Mouse (Mus musculus) heart, postnatal 25 days (tissue): Measurements from ENCODE around the gene Agap1. TPM values are rescaled to one million over a fixed set of nuclear protein-coding genes. Genes with fewer than 3 reads are reported as not detected.

Experiments used
- DNase-seq: peaks from one replicate; pipeline ENCODE4 v3.0.0; 2022; ENCODE audit warnings: low spot score
- intact Hi-C: fragments of 180-260 bp; cut with DNase I; formaldehyde crosslinking; loops from one replicate; pipeline ENCODE4 v1.15.1; 2025
- total RNA-seq, 2 experiments: library from RNA; stranded (reverse); gene quantifications; 2 replicates each; pipeline ENCODE4 v1.2.3; 2021

The Agap1 gene
- total RNA-seq, 2 experiments from 2014 or later = 62.8 to 65.5 TPM

DNA sequence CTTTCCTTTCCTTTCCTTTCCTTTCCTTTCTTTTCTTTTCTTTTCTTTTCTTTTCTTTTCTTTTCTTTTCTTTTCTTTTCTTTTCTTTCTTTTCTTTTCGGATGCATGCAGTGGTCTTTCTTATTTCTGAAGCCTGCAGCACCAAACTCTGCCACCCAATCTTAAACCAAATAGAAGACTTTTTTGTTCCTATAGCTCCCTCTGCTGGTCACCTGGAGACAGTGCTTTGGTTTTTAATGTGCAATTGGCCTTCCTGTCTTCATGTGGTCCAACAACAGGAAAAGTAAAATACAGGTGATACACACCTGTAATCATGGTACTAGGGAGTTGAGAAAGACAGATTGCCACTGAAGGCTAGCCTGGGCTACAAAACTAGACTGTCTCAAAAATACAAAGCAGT, 177.1 kb downstream of the Agap1 start:
- intact Hi-C loops = loop anchor here (1.0 to 5.0 kb wide), 5 partner anchors 25 to 396 kb away; no protein-coding TSS in a partner anchor
- no peak for DNase-seq

GRCm38 (mm10) chr1:89634055-89634454, 179.4 kb downstream of the Agap1 start:
- DNase-seq = no peak
- intact Hi-C loops = loop anchor here (5.0 kb wide), 2 partner anchors 292 to 312 kb away; no protein-coding TSS in a partner anchor

- intact Hi-C loops = no loop called here
Measured at GRCm38 (mm10) chr1:89635131-89635530, 180.5 kb downstream of the Agap1 start.

DNA sequence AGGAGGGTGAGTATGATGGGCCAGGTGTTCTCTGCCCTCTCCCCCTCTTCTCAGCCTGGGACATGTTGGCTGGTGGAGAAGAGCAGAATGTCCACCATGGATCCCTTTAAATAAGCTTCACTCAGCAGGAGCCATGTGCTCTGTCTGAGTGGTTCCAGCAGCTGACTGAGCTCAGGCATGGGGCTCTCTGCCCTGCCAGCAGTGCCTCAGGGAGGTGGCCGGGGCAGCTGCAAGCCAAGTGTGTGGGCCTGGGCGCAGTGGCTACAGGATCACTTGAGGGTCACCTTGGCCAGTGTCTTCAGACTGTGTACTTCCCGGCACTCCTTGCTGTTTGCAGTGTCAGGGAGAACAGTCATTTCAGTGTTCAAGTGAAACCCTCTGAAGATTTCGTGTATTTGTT, 183.1 kb downstream of the Agap1 start:
- no peak for DNase-seq
- intact Hi-C loops = no loop called here

More at GRCm38 (mm10) chr1:89635131-89635530, 180.5 kb downstream of the Agap1 start:
- DNase-seq = no peak

DNA sequence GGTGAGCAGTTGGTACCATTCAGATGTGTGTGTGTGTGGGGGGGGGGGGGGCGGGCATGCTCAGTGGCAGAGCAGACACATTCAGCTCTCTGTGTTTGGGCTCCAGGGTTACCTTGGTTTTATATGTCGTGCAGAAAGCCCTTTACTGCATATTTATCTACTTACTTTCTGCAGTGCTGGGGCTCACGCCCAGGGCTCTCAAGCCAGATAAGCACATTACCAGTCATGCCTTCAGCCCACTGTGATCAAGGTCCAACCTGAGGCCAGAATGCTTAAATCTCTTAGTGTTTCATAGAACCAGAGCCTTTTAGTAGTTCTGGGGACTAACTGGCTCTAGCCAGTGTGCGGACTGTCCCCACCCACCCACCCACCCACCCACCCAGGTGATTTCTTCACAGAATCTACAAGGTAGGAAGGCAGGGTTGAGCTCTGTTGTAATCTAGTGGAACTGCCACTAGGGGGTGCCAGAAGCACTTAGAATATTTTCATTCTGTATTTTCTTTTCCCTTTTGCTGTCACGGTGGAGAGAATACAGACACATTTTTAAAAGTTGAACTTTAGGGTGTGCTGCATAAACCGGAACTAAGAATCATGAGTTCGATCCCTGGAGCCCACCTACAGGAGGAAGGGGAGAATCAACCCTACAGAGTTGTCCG, 189.0 kb downstream of the Agap1 start:
- intact Hi-C loops = loop anchor here (10.0 kb wide), 1 partner anchor 951 kb away; no protein-coding TSS in a partner anchor
- no peak for DNase-seq

GRCm38 (mm10) chr1:89644120-89644519, 189.5 kb downstream of the Agap1 start:
- DNase-seq = peak; percentile 61
- intact Hi-C loops = loop anchor here (10.0 kb wide), 1 partner anchor 951 kb away; no protein-coding TSS in a partner anchor

DNA sequence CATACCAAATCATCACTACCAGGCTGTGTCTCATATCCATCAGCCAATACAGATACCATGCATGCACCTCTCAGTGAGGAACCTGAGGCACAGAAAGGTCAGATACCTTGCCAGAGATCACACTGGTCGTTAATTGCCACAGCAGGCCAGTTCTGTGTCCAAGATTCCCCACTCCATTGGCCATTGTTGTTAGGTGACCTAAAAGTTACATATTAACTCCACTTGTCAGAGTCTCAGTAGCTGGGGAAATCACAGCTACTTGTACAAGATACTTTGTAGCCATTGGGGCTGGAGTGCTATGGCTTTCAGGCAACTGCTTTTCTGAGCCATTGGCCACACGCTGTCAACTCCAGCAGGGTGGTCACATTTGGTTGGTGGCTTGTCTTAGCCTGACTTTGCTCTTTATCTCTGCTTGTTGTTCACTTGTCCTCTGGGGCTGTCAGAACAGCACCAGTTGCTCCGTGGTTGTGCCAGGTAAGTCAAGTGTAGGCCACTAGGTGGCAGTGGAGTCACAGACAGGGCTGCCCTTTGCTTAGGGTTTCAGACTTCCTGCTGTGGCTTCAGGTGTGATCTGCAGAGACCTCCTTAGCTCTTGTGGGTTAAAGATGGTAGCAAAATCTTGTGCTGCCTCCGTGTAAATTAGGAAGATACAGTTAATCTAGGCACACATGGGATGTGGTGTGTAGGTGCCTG, 191.9 kb downstream of the Agap1 start:
- intact Hi-C loops = loop anchor here (1.0 to 10.0 kb wide), 3 partner anchors 216 to 948 kb away; no protein-coding TSS in a partner anchor
- DNase-seq = peak; percentile 37

GRCm38 (mm10) chr1:89647505-89647904, 192.9 kb downstream of the Agap1 start:
- DNase-seq = no peak
- intact Hi-C loops = loop anchor here (5.0 to 10.0 kb wide), 2 partner anchors 215 to 947 kb away; no protein-coding TSS in a partner anchor

GRCm38 (mm10) chr1:89650557-89650956, 196.0 kb downstream of the Agap1 start:
- DNase-seq = no peak
- intact Hi-C loops = loop anchor here (5.0 kb wide), 1 partner anchor 102 kb away; no protein-coding TSS in a partner anchor

DNA sequence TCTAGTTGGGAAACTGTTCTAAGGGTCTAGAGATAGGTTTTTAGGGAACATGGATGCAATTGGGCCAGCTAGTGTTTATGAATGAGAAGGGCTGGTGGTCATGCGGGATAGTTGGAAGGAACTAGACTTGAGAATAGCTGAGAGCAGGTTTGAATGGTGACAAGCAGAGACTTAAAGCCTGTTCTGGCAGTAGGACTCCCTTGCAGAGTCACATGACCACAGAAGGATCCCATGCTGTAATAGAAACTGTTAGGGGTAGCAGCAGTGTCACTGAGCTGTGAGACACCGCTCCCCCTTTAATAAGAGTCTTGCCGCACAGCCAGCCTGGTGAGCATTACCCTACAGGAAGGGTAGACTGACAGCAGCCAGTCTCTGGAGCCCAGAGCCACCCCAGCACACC, 201.6 kb downstream of the Agap1 start:
- DNase-seq = no peak
- intact Hi-C loops = no loop called here

DNA sequence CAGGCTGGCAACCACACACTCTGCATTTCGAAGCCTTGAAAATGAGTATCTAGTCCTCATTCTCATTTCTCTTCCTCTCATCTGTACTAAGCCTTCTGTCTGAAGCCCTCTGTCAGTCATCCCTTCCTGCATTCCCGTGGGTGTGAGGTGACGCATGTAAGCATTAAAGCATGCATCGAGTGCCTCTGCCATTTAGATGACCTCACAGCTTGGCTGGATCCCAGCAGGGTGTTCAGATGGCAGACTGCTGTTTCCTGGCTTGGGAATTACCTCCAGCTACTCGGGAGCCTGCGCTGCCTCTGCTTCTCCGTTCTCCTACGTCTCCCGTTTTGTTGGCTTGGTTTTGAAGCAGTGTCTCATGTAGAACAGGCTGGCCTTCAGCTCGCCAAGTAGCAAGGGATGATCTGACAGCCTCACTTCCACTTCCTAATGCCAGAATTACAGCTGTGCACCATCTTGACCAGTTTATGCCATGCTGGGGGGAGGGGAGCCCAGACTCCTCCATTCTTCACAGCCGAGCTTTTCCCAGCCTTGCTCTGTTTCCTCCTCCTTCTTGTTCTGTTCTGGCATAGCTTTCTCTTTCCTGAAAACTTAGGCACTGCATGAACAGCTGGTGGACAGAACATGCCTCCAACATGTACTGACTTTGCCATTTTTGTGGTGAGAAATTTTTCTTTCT, 202.2 kb downstream of the Agap1 start:
- intact Hi-C loops = no loop called here
- DNase-seq = no peak

DNA sequence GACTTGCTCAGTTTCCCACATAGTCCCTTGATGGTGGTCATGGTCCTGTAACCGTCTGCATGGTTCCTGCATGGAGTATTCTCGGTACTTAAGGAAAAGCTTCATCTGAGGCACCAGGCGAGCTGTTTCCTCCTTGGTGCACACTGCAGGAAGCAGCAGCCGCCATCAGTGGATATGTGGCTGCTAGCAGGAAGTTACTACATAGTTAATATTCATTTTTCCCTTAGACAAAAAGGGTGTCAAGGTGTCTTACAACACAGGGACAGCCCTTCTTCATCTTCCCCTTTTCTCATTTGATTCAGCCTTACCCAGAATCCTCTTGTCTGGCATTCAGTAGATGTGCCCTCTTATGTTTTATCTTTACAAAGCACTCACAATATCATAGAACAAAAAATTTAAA, 206.2 kb downstream of the Agap1 start:
- no peak for DNase-seq
- intact Hi-C loops = no loop called here

- intact Hi-C loops = loop anchor here (5.0 kb wide), 1 partner anchor 276 kb away; no protein-coding TSS in a partner anchor
Measured at GRCm38 (mm10) chr1:89666154-89666553, 211.5 kb downstream of the Agap1 start.

DNA sequence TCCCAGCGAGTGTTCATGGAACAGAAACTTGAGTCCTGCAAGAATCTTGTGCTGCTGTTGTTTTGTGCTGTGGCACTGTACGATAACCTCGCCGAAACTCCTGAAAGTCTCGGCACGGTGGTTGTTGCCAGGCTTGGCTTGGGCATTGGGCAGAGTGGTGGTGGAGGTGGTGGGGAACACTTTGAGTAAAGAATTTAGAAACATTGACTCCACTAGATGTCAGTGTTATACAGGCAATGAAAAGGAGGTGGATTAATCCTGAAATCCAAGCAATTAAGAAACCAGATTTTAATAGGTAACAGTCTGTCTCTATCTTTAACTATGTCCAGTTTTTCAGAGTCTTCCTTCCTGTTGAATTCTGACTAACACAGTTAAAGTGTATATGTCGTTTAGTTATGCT, 212.8 kb downstream of the Agap1 start:
- intact Hi-C loops = loop anchor here (5.0 kb wide), 1 partner anchor 275 kb away; no protein-coding TSS in a partner anchor
- DNase-seq = no peak

More at GRCm38 (mm10) chr1:89666154-89666553, 211.5 kb downstream of the Agap1 start:
- no peak for DNase-seq

DNA sequence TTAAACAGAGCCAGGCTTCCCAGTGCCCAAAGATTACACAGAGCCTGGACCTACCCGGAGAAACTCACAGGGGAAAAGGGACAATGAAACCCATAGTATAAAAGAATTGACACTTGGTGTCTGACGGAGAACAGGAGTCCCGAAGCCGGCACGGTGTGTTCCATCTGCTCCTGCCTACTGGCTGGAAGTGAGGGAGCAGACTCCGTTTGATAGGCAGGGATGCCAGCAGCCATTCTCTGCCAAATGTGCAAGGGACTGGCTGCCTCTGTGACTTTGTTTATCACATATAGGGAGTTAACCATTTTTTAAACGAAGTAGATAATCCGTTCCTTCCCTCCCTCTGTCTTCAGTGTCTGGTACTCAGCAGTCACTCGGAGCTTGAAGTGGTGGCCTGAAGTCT, 214.0 kb downstream of the Agap1 start:
- no peak for DNase-seq
- intact Hi-C loops = loop anchor here (5.0 kb wide), 1 partner anchor 274 kb away; no protein-coding TSS in a partner anchor

GRCm38 (mm10) chr1:89671110-89671787, 216.6 kb downstream of the Agap1 start:
- intact Hi-C loops = no loop called here
- no peak for DNase-seq

DNA sequence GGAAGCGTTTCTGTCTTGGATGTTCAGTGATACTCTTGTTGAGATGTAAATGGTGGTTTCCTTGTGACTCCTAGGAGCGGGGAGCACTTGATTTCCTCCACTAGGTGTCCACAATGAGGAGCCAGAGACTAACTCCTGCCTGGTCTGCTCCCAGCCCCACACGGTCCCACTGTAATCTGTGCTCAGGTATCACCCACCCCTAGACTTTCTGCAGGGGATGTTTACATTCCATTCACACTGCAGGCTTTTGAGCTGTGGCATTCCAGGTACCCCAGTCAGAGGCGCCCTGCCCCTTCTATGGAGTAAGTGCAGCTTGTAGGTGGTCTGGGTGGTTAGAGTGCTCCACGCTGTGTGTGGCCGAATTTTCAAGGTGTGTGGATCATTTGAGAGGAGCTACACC, 218.5 kb downstream of the Agap1 start:
- DNase-seq = no peak
- intact Hi-C loops = no loop called here

GRCm38 (mm10) chr1:89673686-89674085, 219.1 kb downstream of the Agap1 start:
- intact Hi-C loops = no loop called here

DNA sequence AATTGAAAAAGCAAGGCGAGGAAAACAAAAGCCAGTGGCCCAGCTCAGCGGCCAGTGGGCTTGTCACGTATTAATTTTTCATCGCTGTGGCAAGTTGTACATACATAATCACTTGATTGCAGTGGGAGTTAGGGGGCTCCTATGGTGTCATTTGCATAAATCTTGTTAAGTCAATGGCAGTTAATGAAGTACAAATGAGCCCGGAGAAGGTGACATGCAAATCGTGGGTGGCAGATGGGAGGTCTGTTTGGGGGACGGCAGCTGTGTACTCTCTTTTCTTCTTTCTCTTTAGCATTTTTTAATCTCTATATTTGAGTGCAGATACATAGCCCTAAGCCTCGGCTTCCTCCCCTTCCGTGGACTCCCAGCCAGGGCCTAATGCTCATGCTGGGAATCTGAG, 220.1 kb downstream of the Agap1 start:
- no peak for DNase-seq
- intact Hi-C loops = no loop called here

More at GRCm38 (mm10) chr1:89673686-89674085, 219.1 kb downstream of the Agap1 start:
- DNase-seq = no peak

DNA sequence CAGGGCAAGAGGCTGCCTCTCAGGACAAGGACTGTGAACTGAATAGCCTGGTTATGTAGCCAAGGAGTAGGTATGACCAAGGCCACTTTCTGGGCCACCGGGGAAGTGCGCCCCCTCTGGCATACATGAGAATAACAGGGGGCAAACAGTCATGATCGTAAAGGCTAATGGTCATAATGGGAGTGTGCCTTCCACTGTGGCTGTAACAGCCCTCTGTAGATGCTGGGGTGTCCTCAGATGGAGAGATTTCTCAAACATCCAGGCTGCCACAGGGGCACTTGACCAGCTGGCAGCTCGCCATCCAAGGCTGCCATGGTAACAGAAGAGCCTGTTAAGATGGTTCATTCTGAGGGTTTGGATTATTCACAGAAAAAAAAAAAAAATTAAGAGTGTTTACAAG, 221.8 kb downstream of the Agap1 start:
- intact Hi-C loops = no loop called here
- no peak for DNase-seq
